Mouse (Mus musculus): ENCODE measurements around the gene Ttc23. TPM values are rescaled to one million over a fixed set of nuclear protein-coding genes. Genes with fewer than 3 reads are reported as not detected.

Ttc23 gene
- polyA plus RNA-seq, 1 experiment, result 42.0 TPM

- Histone ChIP-seq H3K27ac (ENCODE audit: insufficient read depth, low read length) (no peak overlapping the region), H3K36me3 (ENCODE audit: control insufficient read depth, insufficient read depth, low read length, poor library complexity, severe bottlenecking) (0 out of 2 replicates have a peak, but pooled peaks cover 2% of the 10 kb centered on the region), H3K9ac (ENCODE audit: low read depth, poor library complexity, severe bottlenecking) (no peak overlapping the region), H3K9me3 (replicated peaks; ENCODE audit: control insufficient read depth, insufficient read depth, low read length, poor library complexity, severe bottlenecking) (no peaks in the 10 kb centered on the region), H3K4me1 (ENCODE audit: control insufficient read depth, insufficient read depth, low read length) (no peaks in the 10 kb centered on the region), H3K4me3 (ENCODE audit: low read depth, low read length) (no peak overlapping the region), H3K27me3 (ENCODE audit: control insufficient read depth, insufficient read depth, low read length, poor library complexity, severe bottlenecking) (no peaks in the 10 kb centered on the region)
- TF ChIP-seq POLR2A (IDR thresholded peaks at IDR 0.05; ENCODE audit: insufficient read depth, low read length), result no peak
- TF ChIP-seq EP300 (IDR thresholded peaks at IDR 0.05; ENCODE audit: insufficient read depth, low read depth, low read length), result no peak
- no peak for TF ChIP-seq CTCF (IDR thresholded peaks at IDR 0.05; ENCODE audit: low read depth, low read length)
Observed at GRCm38 (mm10) chr7:67692141-67692540, 44.9 kb downstream of the Ttc23 start.

- Histone ChIP-seq H3K9ac (ENCODE audit: low read depth, poor library complexity, severe bottlenecking) (no peak overlapping the region), H3K9me3 (replicated peaks; ENCODE audit: control insufficient read depth, insufficient read depth, low read length, poor library complexity, severe bottlenecking) (no peaks in the 10 kb centered on the region), H3K4me3 (ENCODE audit: low read depth, low read length) (no peak overlapping the region), H3K27me3 (ENCODE audit: control insufficient read depth, insufficient read depth, low read length, poor library complexity, severe bottlenecking) (no peaks in the 10 kb centered on the region), H3K4me1 (ENCODE audit: control insufficient read depth, insufficient read depth, low read length) (no peaks in the 10 kb centered on the region), H3K36me3 (ENCODE audit: control insufficient read depth, insufficient read depth, low read length, poor library complexity, severe bottlenecking) (0 out of 2 replicates have a peak, but pooled peaks cover 2% of the 10 kb centered on the region), H3K27ac (ENCODE audit: insufficient read depth, low read length) (no peak overlapping the region)
- no peak for TF ChIP-seq CTCF (IDR thresholded peaks at IDR 0.05; ENCODE audit: low read depth, low read length)
- TF ChIP-seq EP300 (IDR thresholded peaks at IDR 0.05; ENCODE audit: insufficient read depth, low read depth, low read length), result no peak
- no peak for TF ChIP-seq POLR2A (IDR thresholded peaks at IDR 0.05; ENCODE audit: insufficient read depth, low read length)
Observed at GRCm38 (mm10) chr7:67692791-67693538, 45.8 kb downstream of the Ttc23 start.

DNA sequence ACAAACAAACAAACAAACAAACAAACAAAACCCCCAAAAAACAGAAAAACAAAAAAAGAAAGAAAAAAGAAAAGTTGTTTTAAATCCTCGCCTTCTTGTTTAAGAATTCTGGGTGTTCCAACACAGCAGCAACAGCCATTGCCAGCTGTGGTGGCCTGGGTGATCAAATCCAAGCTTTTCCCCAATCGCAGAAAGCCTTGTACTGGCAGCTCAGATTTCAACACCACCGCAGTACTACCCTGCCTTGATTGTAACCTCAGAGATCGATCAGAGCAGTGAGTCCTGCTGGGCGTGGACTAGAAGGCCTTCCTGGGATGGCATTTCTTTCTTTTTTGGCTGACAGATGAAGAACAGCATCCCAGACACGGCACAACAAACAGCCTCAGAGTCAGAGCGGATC lies 48.7 kb downstream of the Ttc23 start:
- no peak overlapping the region for H3K27ac ChIP-seq (ENCODE audit: insufficient read depth, low read length)
- H3K27me3 ChIP-seq (ENCODE audit: control insufficient read depth, insufficient read depth, low read length, poor library complexity, severe bottlenecking), result no peaks in the 10 kb centered on the region
- H3K9ac ChIP-seq (ENCODE audit: low read depth, poor library complexity, severe bottlenecking), result no peak overlapping the region
- H3K9me3 ChIP-seq (replicated peaks; ENCODE audit: control insufficient read depth, insufficient read depth, low read length, poor library complexity, severe bottlenecking), result no peaks in the 10 kb centered on the region
- no peak overlapping the region for H3K4me3 ChIP-seq (ENCODE audit: low read depth, low read length)
- TF ChIP-seq EP300 (IDR thresholded peaks at IDR 0.05; ENCODE audit: insufficient read depth, low read depth, low read length) (no peak), CTCF (IDR thresholded peaks at IDR 0.05; ENCODE audit: low read depth, low read length) (no peak), POLR2A (IDR thresholded peaks at IDR 0.05; ENCODE audit: insufficient read depth, low read length) (no peak)
- H3K36me3 ChIP-seq (ENCODE audit: control insufficient read depth, insufficient read depth, low read length, poor library complexity, severe bottlenecking), result no peaks in the 10 kb centered on the region
- H3K4me1 ChIP-seq (ENCODE audit: control insufficient read depth, insufficient read depth, low read length), result no peaks in the 10 kb centered on the region

GRCm38 (mm10) chr7:67697892-67698630 lies 50.9 kb downstream of the Ttc23 start:
- H3K4me1 ChIP-seq (ENCODE audit: control insufficient read depth, insufficient read depth, low read length), result no peaks in the 10 kb centered on the region
- H3K27ac ChIP-seq (ENCODE audit: insufficient read depth, low read length), result no peak overlapping the region
- no peak overlapping the region for H3K4me3 ChIP-seq (ENCODE audit: low read depth, low read length)
- no peak for TF ChIP-seq POLR2A (IDR thresholded peaks at IDR 0.05; ENCODE audit: insufficient read depth, low read length)
- TF ChIP-seq EP300 (IDR thresholded peaks at IDR 0.05; ENCODE audit: insufficient read depth, low read depth, low read length), result no peak
- no peak for TF ChIP-seq CTCF (IDR thresholded peaks at IDR 0.05; ENCODE audit: low read depth, low read length)
- H3K36me3 ChIP-seq (ENCODE audit: control insufficient read depth, insufficient read depth, low read length, poor library complexity, severe bottlenecking), result no peaks in the 10 kb centered on the region
- H3K9me3 ChIP-seq (replicated peaks; ENCODE audit: control insufficient read depth, insufficient read depth, low read length, poor library complexity, severe bottlenecking), result no peaks in the 10 kb centered on the region
- H3K9ac ChIP-seq (ENCODE audit: low read depth, poor library complexity, severe bottlenecking), result no peak overlapping the region
- no peaks in the 10 kb centered on the region for H3K27me3 ChIP-seq (ENCODE audit: control insufficient read depth, insufficient read depth, low read length, poor library complexity, severe bottlenecking)

DNA sequence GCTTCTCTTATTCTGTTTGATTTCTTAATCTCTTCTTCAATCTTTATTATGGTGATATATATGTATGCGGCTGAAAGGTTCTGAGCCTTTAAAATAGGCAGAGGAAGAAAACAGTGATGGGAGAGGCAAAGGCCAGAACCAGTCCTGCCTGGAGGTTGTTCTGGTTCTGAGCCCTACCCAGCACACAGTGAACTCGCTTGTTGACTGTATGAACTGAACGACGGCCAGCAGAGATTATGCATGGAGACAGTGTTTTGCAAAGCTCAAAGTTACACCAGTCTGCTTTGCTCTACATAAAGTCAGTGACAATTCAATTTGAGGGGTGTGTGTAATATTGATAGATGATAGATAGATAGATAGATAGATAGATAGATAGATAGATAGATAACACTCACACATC lies 52.1 kb downstream of the Ttc23 start:
- Histone ChIP-seq H3K4me3 (ENCODE audit: low read depth, low read length) (no peak overlapping the region), H3K9me3 (replicated peaks; ENCODE audit: control insufficient read depth, insufficient read depth, low read length, poor library complexity, severe bottlenecking) (no peaks in the 10 kb centered on the region), H3K4me1 (ENCODE audit: control insufficient read depth, insufficient read depth, low read length) (no peaks in the 10 kb centered on the region), H3K27me3 (ENCODE audit: control insufficient read depth, insufficient read depth, low read length, poor library complexity, severe bottlenecking) (no peaks in the 10 kb centered on the region), H3K27ac (ENCODE audit: insufficient read depth, low read length) (no peak overlapping the region), H3K9ac (ENCODE audit: low read depth, poor library complexity, severe bottlenecking) (no peak overlapping the region), H3K36me3 (ENCODE audit: control insufficient read depth, insufficient read depth, low read length, poor library complexity, severe bottlenecking) (no peaks in the 10 kb centered on the region)
- TF ChIP-seq CTCF (IDR thresholded peaks at IDR 0.05; ENCODE audit: low read depth, low read length) (no peak), EP300 (IDR thresholded peaks at IDR 0.05; ENCODE audit: insufficient read depth, low read depth, low read length) (no peak), POLR2A (IDR thresholded peaks at IDR 0.05; ENCODE audit: insufficient read depth, low read length) (no peak)

- Histone ChIP-seq H3K36me3 (ENCODE audit: control insufficient read depth, insufficient read depth, low read length, poor library complexity, severe bottlenecking) (no peaks in the 10 kb centered on the region), H3K27ac (ENCODE audit: insufficient read depth, low read length) (no peak overlapping the region)
Observed at GRCm38 (mm10) chr7:67700846-67701245, 53.6 kb downstream of the Ttc23 start.

More at GRCm38 (mm10) chr7:67700846-67701245, 53.6 kb downstream of the Ttc23 start:
- Histone ChIP-seq H3K4me3 (ENCODE audit: low read depth, low read length) (no peak overlapping the region), H3K9me3 (replicated peaks; ENCODE audit: control insufficient read depth, insufficient read depth, low read length, poor library complexity, severe bottlenecking) (no peaks in the 10 kb centered on the region), H3K9ac (ENCODE audit: low read depth, poor library complexity, severe bottlenecking) (no peak overlapping the region), H3K27me3 (ENCODE audit: control insufficient read depth, insufficient read depth, low read length, poor library complexity, severe bottlenecking) (no peaks in the 10 kb centered on the region), H3K4me1 (ENCODE audit: control insufficient read depth, insufficient read depth, low read length) (no peaks in the 10 kb centered on the region)
- peak; percentile 69 for TF ChIP-seq CTCF (IDR thresholded peaks at IDR 0.05; ENCODE audit: low read depth, low read length)
- no peak for TF ChIP-seq EP300 (IDR thresholded peaks at IDR 0.05; ENCODE audit: insufficient read depth, low read depth, low read length)
- no peak for TF ChIP-seq POLR2A (IDR thresholded peaks at IDR 0.05; ENCODE audit: insufficient read depth, low read length)
